Mouse (Mus musculus): ENCODE measurements around the gene Galnt6.

DNA sequence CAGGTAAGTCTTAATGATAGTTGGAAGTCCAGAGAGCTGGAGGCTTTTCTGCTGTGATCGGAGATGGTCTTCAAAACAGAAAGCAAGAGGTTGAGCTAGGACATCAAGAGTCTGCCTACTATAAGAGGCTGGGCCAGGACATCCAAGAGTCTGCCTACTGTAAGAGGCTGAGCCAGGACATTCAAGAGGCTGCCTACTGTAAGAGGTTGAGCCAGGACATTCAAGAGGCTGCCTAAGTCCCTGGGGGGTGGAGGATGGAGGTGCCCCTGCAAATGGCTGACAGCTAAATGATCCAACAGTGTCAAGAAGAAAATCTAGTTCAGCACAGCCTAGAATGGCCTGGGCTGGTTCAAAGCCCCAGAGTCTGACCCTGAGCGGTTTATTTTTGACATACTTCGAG, 19.4 kb upstream of the Galnt6 start:
- TF ChIP-seq CTCF (IDR thresholded peaks at IDR 0.05; ENCODE audit: low read depth) (no peak), EP300 (IDR thresholded peaks at IDR 0.05; ENCODE audit: low read depth) (no peak)

All from liver, postnatal 0 days (tissue).